Mouse (Mus musculus) intestine, embryonic 16.5 days (tissue): ENCODE results near the gene Galnt2. TPM values are rescaled to one million over a fixed set of nuclear protein-coding genes. Genes with fewer than 3 reads are reported as not detected.
A peak's percentile ranks its signal among the peaks of the same experiment; 100 is the strongest.

ENCODE experiments used
- ATAC-seq: fragments of 200-750 bp; cut with Nextera tagmentation; 2 replicates; pipeline ENCODE4 v1.8.0; 2017; ENCODE audit warnings: moderate TSS enrichment, moderate library complexity
- H3K27ac ChIP-seq: fragments of 300-500 bp; sonication (generic); 2 replicates; pipeline ENCODE4 v1.5.1; 2014; ENCODE audit warnings: mild to moderate bottlenecking, low read length
- H3K27me3 ChIP-seq: fragments of 300-500 bp; sonication (generic); replicated peaks from 2 replicates; pipeline ENCODE4 v1.6.1; 2014; ENCODE audit warnings: low read length, control low read depth, mixed read lengths; ENCODE audit not compliant: control insufficient read depth, insufficient read depth
- H3K36me3 ChIP-seq: fragments of 300-500 bp; sonication (generic); 2 replicates; pipeline ENCODE4 v1.6.1; 2014; ENCODE audit warnings: low read length, control low read depth; ENCODE audit not compliant: control insufficient read depth, insufficient read depth
- H3K4me1 ChIP-seq: fragments of 300-500 bp; sonication (generic); 2 replicates; pipeline ENCODE4 v1.6.1; 2014; ENCODE audit warnings: low read length, control low read depth, mixed read lengths; ENCODE audit not compliant: control insufficient read depth, insufficient read depth
- H3K4me2 ChIP-seq: fragments of 300-500 bp; sonication (generic); 2 replicates; pipeline ENCODE4 v1.6.1; 2014; ENCODE audit warnings: low read depth, low read length, control low read depth
- H3K4me3 ChIP-seq: fragments of 300-500 bp; sonication (generic); 2 replicates; pipeline ENCODE4 v1.5.1; 2014; ENCODE audit warnings: mild to moderate bottlenecking, low read length
- H3K9ac ChIP-seq: fragments of 300-500 bp; sonication (generic); 2 replicates; pipeline ENCODE4 v1.6.1; 2014; ENCODE audit warnings: low read depth, low read length
- H3K9me3 ChIP-seq: fragments of 300-500 bp; sonication (generic); 2 replicates; pipeline ENCODE4 v1.6.1; 2016; ENCODE audit warnings: low read length, control low read depth; ENCODE audit not compliant: control insufficient read depth
- WGBS: fragments of 180-500 bp; shearing (Covaris S2); extraction: QIAGEN DNeasy Blood & Tissue Kit; methylation state at CpG from one replicate; pipeline ENCODE4 v1.1.7; 2014; 5-methylcytosine and 5-hydroxymethylcytosine counted together
- polyA plus RNA-seq: library from polyadenylated mRNA; unstranded; fragments of >200 nt; fragmentation: Nextera tagmentation; extraction: Ambion mirVana; gene quantifications from 2 replicates; pipeline ENCODE4 v1.2.1, GENCODE M21; 2015

Gene Galnt2
- polyA plus RNA-seq, 1 experiment from 2014 or later: 35.9 TPM

- Histone ChIP-seq H3K4me1 (peaks cover 21% of the 10 kb centered on the region), H3K4me3 (peak overlapping the region; percentile 86), H3K36me3 (no peaks in the 10 kb centered on the region), H3K27ac (no peak overlapping the region), H3K27me3 (no peaks in the 10 kb centered on the region), H3K9ac (0 out of 2 replicates have a peak overlapping the region, but pooled peaks have one; percentile 27), H3K9me3 (no peaks in the 10 kb centered on the region), H3K4me2 (peak overlapping the region; percentile 79)
- ATAC-seq: 0 out of 2 replicates have a peak, but pooled peaks have one; percentile 4
- WGBS: 51% methylated on average over 8 of the region's 8 CpGs
These were observed 555 bp upstream of the Galnt2 start for GRCm38 (mm10) chr8:124230496-124231175.

GRCm38 (mm10) chr8:124231485-124232279 lies 491 bp downstream of the Galnt2 start:
- H3K4me3 ChIP-seq: peak overlapping the region; percentile 86
- H3K27ac ChIP-seq: peak overlapping the region; percentile 73
- peaks cover 18% of the 10 kb centered on the region for H3K4me1 ChIP-seq
- ATAC-seq: peak; percentile 86
- H3K9me3 ChIP-seq: no peaks in the 10 kb centered on the region
- H3K4me2 ChIP-seq: peak overlapping the region; percentile 79
- H3K36me3 ChIP-seq: no peaks in the 10 kb centered on the region
- H3K9ac ChIP-seq: peak overlapping the region; percentile 91
- no peaks in the 10 kb centered on the region for H3K27me3 ChIP-seq
- under 1% methylated on average over 82 of the region's 83 CpGs for WGBS

GRCm38 (mm10) chr8:124232280-124232600 lies 1.0 kb downstream of the Galnt2 start:
- no peak for ATAC-seq
- Histone ChIP-seq H3K9ac (peak overlapping the region; percentile 91), H3K9me3 (no peaks in the 10 kb centered on the region), H3K27me3 (no peaks in the 10 kb centered on the region), H3K27ac (no peak overlapping the region), H3K36me3 (no peaks in the 10 kb centered on the region), H3K4me1 (peaks cover 18% of the 10 kb centered on the region), H3K4me2 (peak overlapping the region; percentile 79), H3K4me3 (peak overlapping the region; percentile 86)
- WGBS: 7% methylated on average over 18 of the region's 18 CpGs

GRCm38 (mm10) chr8:124234496-124234895 lies 3.3 kb downstream of the Galnt2 start:
- WGBS: 67% methylated on average over 2 of the region's 2 CpGs
- Histone ChIP-seq H3K27ac (no peak overlapping the region), H3K9me3 (no peaks in the 10 kb centered on the region), H3K4me3 (no peak overlapping the region), H3K36me3 (no peaks in the 10 kb centered on the region), H3K4me1 (peaks cover 30% of the 10 kb centered on the region), H3K9ac (no peak overlapping the region), H3K4me2 (no peak overlapping the region), H3K27me3 (no peaks in the 10 kb centered on the region)
- ATAC-seq: no peak

GRCm38 (mm10) chr8:124235536-124235935 lies 4.3 kb downstream of the Galnt2 start:
- no peak for ATAC-seq
- WGBS: 86% methylated on average over 4 of the region's 4 CpGs

GRCm38 (mm10) chr8:124239350-124239749 lies 8.2 kb downstream of the Galnt2 start:
- Histone ChIP-seq H3K9me3 (no peaks in the 10 kb centered on the region), H3K36me3 (no peaks in the 10 kb centered on the region), H3K27me3 (no peaks in the 10 kb centered on the region), H3K4me2 (no peak overlapping the region), H3K4me3 (no peak overlapping the region), H3K4me1 (peaks cover 46% of the 10 kb centered on the region), H3K9ac (peak overlapping the region; percentile 55), H3K27ac (no peak overlapping the region)
- WGBS: 55% methylated on average over 6 of the region's 6 CpGs
- peak; percentile 36 for ATAC-seq

More at GRCm38 (mm10) chr8:124235536-124235935, 4.3 kb downstream of the Galnt2 start:
- Histone ChIP-seq H3K4me1 (peaks cover 40% of the 10 kb centered on the region), H3K9me3 (no peaks in the 10 kb centered on the region), H3K4me2 (no peak overlapping the region), H3K4me3 (no peak overlapping the region), H3K27me3 (no peaks in the 10 kb centered on the region), H3K27ac (no peak overlapping the region), H3K36me3 (no peaks in the 10 kb centered on the region), H3K9ac (no peak overlapping the region)

- WGBS: 35% methylated on average over 8 of the region's 8 CpGs
- Histone ChIP-seq H3K4me1 (peaks cover 41% of the 10 kb centered on the region), H3K27me3 (no peaks in the 10 kb centered on the region), H3K4me2 (no peak overlapping the region), H3K9me3 (no peaks in the 10 kb centered on the region), H3K9ac (peak overlapping the region; percentile 7; the same call in 1 of the 2 replicates), H3K4me3 (no peak overlapping the region), H3K27ac (peak overlapping the region; percentile 47; the same call in 1 of the 2 replicates), H3K36me3 (no peaks in the 10 kb centered on the region)
- peak; percentile 41 for ATAC-seq
These were observed 9.7 kb downstream of the Galnt2 start for GRCm38 (mm10) chr8:124240932-124241331.

- Histone ChIP-seq H3K4me1 (peaks cover 41% of the 10 kb centered on the region), H3K36me3 (no peaks in the 10 kb centered on the region), H3K27me3 (no peaks in the 10 kb centered on the region), H3K9me3 (no peaks in the 10 kb centered on the region), H3K27ac (peak overlapping the region; percentile 65), H3K4me3 (no peak overlapping the region), H3K4me2 (no peak overlapping the region), H3K9ac (no peak overlapping the region)
- peak; percentile 52 for ATAC-seq
- WGBS: 52% methylated on average over 6 of the region's 6 CpGs
These were observed 11.0 kb downstream of the Galnt2 start for GRCm38 (mm10) chr8:124242208-124242607.

GRCm38 (mm10) chr8:124242913-124243312 lies 11.7 kb downstream of the Galnt2 start:
- Histone ChIP-seq H3K9ac (no peak overlapping the region), H3K4me2 (no peak overlapping the region), H3K27me3 (no peaks in the 10 kb centered on the region), H3K36me3 (no peaks in the 10 kb centered on the region), H3K27ac (no peak overlapping the region), H3K4me3 (no peak overlapping the region), H3K9me3 (no peaks in the 10 kb centered on the region), H3K4me1 (peaks cover 41% of the 10 kb centered on the region)
- 92% methylated on average over 5 of the region's 5 CpGs for whole genome bisulfite sequencing
- no peak for ATAC-seq
